Comparison of ENCODE assay signal across 9 mouse cellular contexts in the genomic region with DNA sequence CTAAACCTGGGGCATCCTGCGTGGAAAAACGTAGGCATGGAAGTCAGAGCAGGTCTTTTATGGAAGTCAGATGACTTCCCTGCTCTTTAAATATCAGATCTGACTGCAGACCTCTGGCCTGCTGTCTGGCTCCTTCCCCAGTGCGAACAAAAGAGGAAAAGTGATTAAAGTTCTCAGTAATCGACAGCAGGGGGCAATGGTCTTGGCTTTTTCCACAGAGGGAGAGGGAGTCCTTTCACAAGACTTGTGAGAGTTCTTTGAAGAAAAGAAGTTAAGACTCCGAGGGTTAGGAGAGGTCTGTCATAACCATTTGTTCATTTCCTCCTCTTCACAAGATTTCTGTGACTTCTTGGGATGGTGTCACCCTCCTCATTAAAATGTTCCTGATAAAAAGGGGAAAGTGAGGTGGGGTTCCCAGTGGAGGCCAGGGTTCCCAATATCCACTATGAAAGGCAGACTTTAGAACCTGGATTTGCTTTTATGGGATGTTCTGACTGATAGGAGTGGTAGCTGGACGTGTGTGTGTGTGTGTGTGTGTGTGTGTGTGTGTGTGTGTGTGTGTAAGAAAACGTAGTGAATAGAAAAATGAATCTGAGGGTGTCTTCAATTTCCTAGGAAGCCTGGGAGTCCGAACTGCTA.
DNase-seq lines count a peak whose midpoint lies in the region; ATAC-seq and TF ChIP-seq lines count a peak whose summit lies in the region.
"Had no signal": no experiment of that assay in that cellular context is flagged by ENCODE, and none has a peak within 500 bp of the region (broad histone marks: within the 10 kb centered on the region; RNA-seq: fewer than 3 reads in every experiment).

No protein-coding gene starts in this region.

- H3K4me3 ChIP-seq in liver, postnatal 0 days (ENCODE audit: low read depth, low read length): no peak overlapping the region
- H3K4me3 ChIP-seq in liver, embryonic 11.5 days (ENCODE audit: low read depth, low read length): no peak overlapping the region
- no peak overlapping the region for H3K4me3 ChIP-seq in kidney, embryonic 16.5 days (ENCODE audit: low read length)
- H3K4me3 ChIP-seq: neural tube, embryonic 12.5 days had no signal

- H3K9me3 ChIP-seq in liver, postnatal 0 days (ENCODE audit: low read length): no peaks in the 10 kb centered on the region
- H3K9me3 ChIP-seq in liver, embryonic 11.5 days (ENCODE audit: control insufficient read depth, low read length): no peaks in the 10 kb centered on the region
- H3K9me3 ChIP-seq in kidney, embryonic 16.5 days (ENCODE audit: low read length): no peaks in the 10 kb centered on the region
- H3K9me3 ChIP-seq: neural tube, embryonic 12.5 days had no signal

- WGBS in liver, postnatal 0 days (ENCODE audit: insufficient replicate concordance): 27% methylated on average over 8 of the region's 8 CpGs
- 23% methylated on average over 8 of the region's 8 CpGs for WGBS in liver, embryonic 11.5 days
- WGBS in kidney, embryonic 16.5 days: 29% methylated on average over 8 of the region's 8 CpGs

- no peak for DNase-seq in liver, postnatal 0 days
- DNase-seq in liver, embryonic 11.5 days (ENCODE audit: low spot score): no peak
- peak; percentile 75 for DNase-seq in embryo, embryonic 10 days (ENCODE audit: low spot score)
- peak; percentile 61 for DNase-seq in retina, postnatal 1 day
- no peak for DNase-seq in gastrocnemius, postnatal 10 days
- DNase-seq in left cerebral cortex, adult 8-10 months (ENCODE audit: low spot score in 2 of 2): no peak
- DNase-seq: heart, adult 11 months had no signal

- no peaks in the 10 kb centered on the region for H3K27me3 ChIP-seq in liver, postnatal 0 days (ENCODE audit: insufficient read depth, low read length)
- H3K27me3 ChIP-seq in liver, embryonic 11.5 days (replicated peaks; ENCODE audit: control insufficient read depth, insufficient read depth, low read length): no peaks in the 10 kb centered on the region
- H3K27me3 ChIP-seq in kidney, embryonic 16.5 days (ENCODE audit: insufficient read depth, low read length): no peaks in the 10 kb centered on the region
- H3K27me3 ChIP-seq: neural tube, embryonic 12.5 days had no signal

- no peak overlapping the region for H3K27ac ChIP-seq in liver, postnatal 0 days (ENCODE audit: low read depth)
- H3K27ac ChIP-seq in liver, embryonic 11.5 days (ENCODE audit: low read depth, low read length): no peak overlapping the region
- H3K27ac ChIP-seq in kidney, embryonic 16.5 days (ENCODE audit: low read length): no peak overlapping the region
- H3K27ac ChIP-seq: neural tube, embryonic 12.5 days had no signal

- no peaks in the 10 kb centered on the region for H3K4me1 ChIP-seq in liver, postnatal 0 days (ENCODE audit: insufficient read depth)
- no peaks in the 10 kb centered on the region for H3K4me1 ChIP-seq in liver, embryonic 11.5 days (replicated peaks; ENCODE audit: control insufficient read depth, insufficient read depth, low read length)
- no peaks in the 10 kb centered on the region for H3K4me1 ChIP-seq in kidney, embryonic 16.5 days (ENCODE audit: insufficient read depth, low read length)

- H3K36me3 ChIP-seq in liver, postnatal 0 days (replicated peaks; ENCODE audit: insufficient read depth, low read length): no peaks in the 10 kb centered on the region
- H3K36me3 ChIP-seq in liver, embryonic 11.5 days (ENCODE audit: control insufficient read depth, insufficient read depth, low read length): no peaks in the 10 kb centered on the region
- no peaks in the 10 kb centered on the region for H3K36me3 ChIP-seq in kidney, embryonic 16.5 days (ENCODE audit: insufficient read depth, low read length)
- H3K36me3 ChIP-seq: neural tube, embryonic 12.5 days had no signal

- TF ChIP-seq CTCF in liver, postnatal 0 days (IDR thresholded peaks at IDR 0.05; ENCODE audit: low read depth): peak; percentile 33

- TF ChIP-seq EP300 in liver, postnatal 0 days (IDR thresholded peaks at IDR 0.05; ENCODE audit: low read depth): no peak

- ATAC-seq in liver, postnatal 0 days: no peak
- ATAC-seq in liver, embryonic 11.5 days (replicated peaks; ENCODE audit: low FRiP score): no peak
- ATAC-seq in kidney, embryonic 16.5 days (ENCODE audit: low FRiP score, low TSS enrichment): 0 out of 2 replicates have a peak, but pooled peaks have one; percentile 54

- no peak overlapping the region for H3K9ac ChIP-seq in liver, postnatal 0 days (replicated peaks)
- H3K9ac ChIP-seq in liver, embryonic 11.5 days (ENCODE audit: low read depth, low read length): no peak overlapping the region
- no peak overlapping the region for H3K9ac ChIP-seq in kidney, embryonic 16.5 days (replicated peaks; ENCODE audit: low read length)
- H3K9ac ChIP-seq: neural tube, embryonic 12.5 days had no signal

- no peak overlapping the region for H3K4me2 ChIP-seq in liver, postnatal 0 days (ENCODE audit: low read depth, low read length)
- H3K4me2 ChIP-seq in liver, embryonic 11.5 days: no peak overlapping the region
- no peak overlapping the region for H3K4me2 ChIP-seq in kidney, embryonic 16.5 days (replicated peaks; ENCODE audit: low read depth, low read length)
- H3K4me2 ChIP-seq: neural tube, embryonic 12.5 days had no signal

Comparison
In these comparisons a context has a peak if more than half of its experiments do, and no peak if none do; other contexts are left out.
1. DNase-seq: peak in embryo, embryonic 10 days (single experiment) and retina, postnatal 1 day (single experiment); none in liver, postnatal 0 days (single experiment), liver, embryonic 11.5 days (single experiment), gastrocnemius, postnatal 10 days (single experiment) and left cerebral cortex, adult 8-10 months (0 of 2).